11 mouse cellular contexts compared by ENCODE assay signal in the genomic region with DNA sequence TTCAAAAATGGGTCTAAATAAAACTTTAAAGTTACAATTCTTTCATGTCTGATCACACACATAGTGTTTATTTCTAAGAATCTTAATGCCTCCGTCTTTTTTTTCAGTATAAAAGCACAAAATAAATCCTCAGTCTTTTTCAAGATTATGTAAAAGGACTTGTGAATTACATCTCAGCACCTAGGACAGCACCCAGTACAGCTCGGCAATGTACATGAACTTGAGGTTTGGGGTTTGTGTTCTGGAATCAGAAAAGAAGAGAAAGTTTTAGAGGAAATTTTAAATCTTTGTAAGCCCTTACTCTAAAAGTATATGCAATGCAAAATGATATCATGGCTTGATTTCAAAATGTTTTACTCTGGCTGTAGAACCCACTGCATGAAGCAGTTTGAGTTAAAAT.
DNase-seq lines count a peak whose midpoint lies in the region; ATAC-seq lines count a peak whose summit lies in the region.
"Had no signal": no experiment of that assay in that cellular context is flagged by ENCODE, and none has a peak within 500 bp of the region (broad histone marks: within the 10 kb centered on the region; RNA-seq: fewer than 3 reads in every experiment).

No protein-coding gene starts in this region.

- no peaks in the 10 kb centered on the region for H3K9me3 ChIP-seq in kidney, embryonic 15.5 days (replicated peaks)
- H3K9me3 ChIP-seq: midbrain, embryonic 13.5 days; neural tube, embryonic 12.5 days had no signal

- intact Hi-C loops in left cerebral cortex, postnatal 10 days (cut with DNase I), result no loop called here

- H3K27me3 ChIP-seq in kidney, embryonic 15.5 days, result no peaks in the 10 kb centered on the region
- H3K27me3 ChIP-seq: midbrain, embryonic 13.5 days; neural tube, embryonic 12.5 days had no signal

- peak; percentile 44 for DNase-seq in CD4-positive, CD25-positive, alpha-beta regulatory T cell, adult 2 months (ENCODE audit: low read depth, low spot score)
- peak; percentile 12 to 40 for DNase-seq in kidney, postnatal 36 days
- DNase-seq in R1 (ENCODE audit: low read depth, low spot score), result peak; percentile 53
- peak; percentile 41 for DNase-seq in lung, postnatal 36 days
- DNase-seq in left cerebral cortex, postnatal 10 days (ENCODE audit: extremely low spot score in 1 of 2, low spot score in 2 of 2), result no peak
- no peak for DNase-seq in gastrocnemius, adult 18-20 months (ENCODE audit: low spot score)

- H3K4me3 ChIP-seq in kidney, embryonic 15.5 days (replicated peaks), result no peak overlapping the region
- H3K4me3 ChIP-seq: midbrain, embryonic 13.5 days; neural tube, embryonic 12.5 days had no signal

- no peak overlapping the region for H3K4me2 ChIP-seq in kidney, embryonic 15.5 days
- H3K4me2 ChIP-seq: midbrain, embryonic 13.5 days; neural tube, embryonic 12.5 days had no signal

- no peak overlapping the region for H3K27ac ChIP-seq in kidney, embryonic 15.5 days
- H3K27ac ChIP-seq: midbrain, embryonic 13.5 days; neural tube, embryonic 12.5 days had no signal

- peaks cover 21% of the 10 kb centered on the region for H3K36me3 ChIP-seq in kidney, embryonic 15.5 days

- no peak for ATAC-seq in CD4-positive, CD25-positive, alpha-beta regulatory T cell, adult 4 months
- no peak for ATAC-seq in kidney, embryonic 15.5 days (replicated peaks; ENCODE audit: low FRiP score)
- ATAC-seq: inflammation-experienced regulatory T-cells, adult 6 months; midbrain, embryonic 13.5 days had no signal

- 62% methylated on average over 2 of the region's 2 CpGs for WGBS in kidney, embryonic 15.5 days

- no peaks in the 10 kb centered on the region for H3K4me1 ChIP-seq in kidney, embryonic 15.5 days
- H3K4me1 ChIP-seq: neural tube, embryonic 12.5 days had no signal

- no peak overlapping the region for H3K9ac ChIP-seq in kidney, embryonic 15.5 days
- H3K9ac ChIP-seq: midbrain, embryonic 13.5 days; neural tube, embryonic 12.5 days had no signal

Comparison
In these comparisons a context has a peak if more than half of its experiments do, and no peak if none do; other contexts are left out.
1. DNase-seq: peak in CD4-positive, CD25-positive, alpha-beta regulatory T cell, adult 2 months (single experiment), kidney, postnatal 36 days (2 of 2), R1 (single experiment) and lung, postnatal 36 days (single experiment); none in left cerebral cortex, postnatal 10 days (0 of 2) and gastrocnemius, adult 18-20 months (single experiment).